Comparison of ENCODE assay signal across 33 mouse cellular contexts in the genomic region with DNA sequence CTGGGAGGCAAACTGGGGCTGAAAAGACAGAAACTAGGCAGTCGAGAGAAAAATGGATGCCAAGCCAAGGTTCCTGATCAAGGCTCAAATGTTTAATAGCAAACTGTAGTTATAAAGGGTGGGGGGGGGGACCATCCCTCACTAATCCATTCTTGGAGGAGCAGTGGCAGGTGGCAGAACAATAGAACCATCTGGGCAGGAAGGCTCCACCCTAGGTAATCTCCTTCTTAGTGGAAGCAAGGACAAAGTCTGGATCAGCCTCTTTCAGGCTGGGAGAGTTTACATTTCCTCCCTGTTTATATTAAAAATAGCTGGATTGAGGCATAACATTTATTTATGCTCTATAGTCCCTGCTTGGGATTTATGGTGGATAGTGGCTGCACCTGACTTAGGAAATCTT.
"Had no signal": no experiment of that assay in that cellular context is flagged by ENCODE, and none has a peak within 500 bp of the region (broad histone marks: within the 10 kb centered on the region; RNA-seq: fewer than 3 reads in every experiment).

No protein-coding gene starts in this region.

- H3K9ac ChIP-seq: heart, embryonic 12.5 days; heart, embryonic 13.5 days; heart, embryonic 15.5 days; hindbrain, embryonic 12.5 days; hindbrain, embryonic 13.5 days; hindbrain, embryonic 14.5 days; hindbrain, embryonic 15.5 days; kidney, embryonic 15.5 days had no signal

- H3K4me1 ChIP-seq: heart, embryonic 10.5 days; heart, embryonic 12.5 days; heart, embryonic 13.5 days; heart, embryonic 15.5 days; hindbrain, embryonic 10.5 days; hindbrain, embryonic 12.5 days; hindbrain, embryonic 13.5 days; hindbrain, embryonic 15.5 days; kidney, embryonic 15.5 days had no signal

- H3K9me3 ChIP-seq: heart, embryonic 10.5 days; heart, embryonic 15.5 days; hindbrain, embryonic 10.5 days; hindbrain, embryonic 12.5 days; hindbrain, embryonic 15.5 days; kidney, embryonic 15.5 days had no signal

- ATAC-seq: hindbrain, embryonic 16.5 days; hindbrain, postnatal 0 days; inflammation-experienced regulatory T-cells, adult 6 months; intestine, embryonic 16.5 days had no signal

- H3K4me3 ChIP-seq: heart, embryonic 10.5 days; heart, embryonic 12.5 days; heart, embryonic 13.5 days; heart, embryonic 15.5 days; hindbrain, embryonic 10.5 days; hindbrain, embryonic 12.5 days; hindbrain, embryonic 13.5 days; hindbrain, embryonic 15.5 days; kidney, embryonic 15.5 days; layer of hippocampus, adult 2 months had no signal

- DNase-seq: heart, postnatal 10 days; heart, postnatal 14 days; heart, postnatal 36 days; heart, postnatal 4 days; kidney, adult 11 months; kidney, adult 18-20 months; kidney, adult 2 months; kidney, adult 8-10 months; kidney, adult 9 months; kidney, postnatal 10 days; kidney, postnatal 14 days; kidney, postnatal 25 days; kidney, postnatal 36 days; kidney, postnatal 4 days; layer of hippocampus, adult 9-11 months; layer of hippocampus, postnatal 36 days had no signal

- H3K4me2 ChIP-seq: heart, embryonic 11.5 days; heart, embryonic 12.5 days; heart, embryonic 13.5 days; heart, embryonic 15.5 days; hindbrain, embryonic 12.5 days; hindbrain, embryonic 13.5 days; hindbrain, embryonic 14.5 days; hindbrain, embryonic 15.5 days; kidney, embryonic 15.5 days had no signal

- H3K36me3 ChIP-seq: heart, embryonic 10.5 days; heart, embryonic 12.5 days; heart, embryonic 13.5 days; heart, embryonic 15.5 days; hindbrain, embryonic 10.5 days; hindbrain, embryonic 12.5 days; hindbrain, embryonic 13.5 days; hindbrain, embryonic 15.5 days; kidney, embryonic 15.5 days had no signal

- H3K27ac ChIP-seq: heart, embryonic 10.5 days; heart, embryonic 13.5 days; heart, embryonic 15.5 days; hindbrain, embryonic 10.5 days; hindbrain, embryonic 12.5 days; hindbrain, embryonic 13.5 days; hindbrain, embryonic 14.5 days; hindbrain, embryonic 15.5 days; hindbrain, postnatal 0 days; kidney, embryonic 15.5 days; kidney, postnatal 0 days; layer of hippocampus, adult 2 months had no signal

- H3K27me3 ChIP-seq: heart, embryonic 12.5 days; heart, embryonic 13.5 days; heart, embryonic 15.5 days; hindbrain, embryonic 12.5 days; hindbrain, embryonic 13.5 days; hindbrain, embryonic 15.5 days; kidney, embryonic 15.5 days had no signal
